Mouse (Mus musculus) R1 (cell line): ENCODE measurements around the gene Myo10.

Source experiments
- DNase-seq: peaks from one replicate; pipeline ENCODE4 v3.0.0-alpha.2; 2018; ENCODE audit warnings: low read depth, low spot score

Gene Myo10

DNA sequence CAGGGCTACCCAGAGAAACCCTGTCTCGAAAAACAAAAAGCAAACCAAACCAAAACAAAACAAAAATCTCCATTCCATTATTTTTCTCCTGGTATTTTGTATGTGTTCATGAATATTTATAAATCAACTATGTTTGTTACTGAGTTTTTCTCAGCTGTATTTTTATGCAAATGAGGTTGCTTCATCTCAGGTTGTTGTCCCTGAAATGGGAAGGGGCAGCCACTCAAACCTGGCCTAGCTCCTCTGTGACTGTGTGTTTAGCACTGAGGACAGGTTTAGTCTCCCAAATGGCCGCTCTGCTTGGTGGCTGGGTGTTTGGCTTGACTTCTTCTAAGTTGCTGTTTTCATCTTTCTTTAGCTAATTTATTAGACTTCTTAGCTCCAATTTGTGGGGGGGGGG lies 138.7 kb downstream of the Myo10 start:
- no peak for DNase-seq

DNA sequence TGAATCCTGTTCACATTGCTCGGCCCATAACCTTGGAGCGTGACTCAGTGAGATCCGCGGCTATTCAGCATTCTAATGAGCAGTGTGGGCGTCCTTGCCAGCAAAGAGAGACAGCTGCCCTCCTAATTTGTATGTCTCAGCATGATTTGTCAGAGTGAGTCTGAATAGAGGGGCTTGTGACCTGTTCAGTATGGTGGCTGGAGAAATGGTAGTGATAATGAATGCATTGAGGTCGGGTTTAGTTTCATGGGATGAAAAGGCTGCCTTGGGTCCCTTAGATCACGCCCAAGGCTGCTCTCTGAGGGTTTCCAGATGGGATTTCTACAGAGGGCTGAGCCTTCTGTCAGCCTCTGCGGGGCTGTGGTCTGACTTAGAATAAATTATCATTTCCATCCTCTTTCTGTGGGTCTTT lies 139.5 kb downstream of the Myo10 start:
- no peak for DNase-seq

DNA sequence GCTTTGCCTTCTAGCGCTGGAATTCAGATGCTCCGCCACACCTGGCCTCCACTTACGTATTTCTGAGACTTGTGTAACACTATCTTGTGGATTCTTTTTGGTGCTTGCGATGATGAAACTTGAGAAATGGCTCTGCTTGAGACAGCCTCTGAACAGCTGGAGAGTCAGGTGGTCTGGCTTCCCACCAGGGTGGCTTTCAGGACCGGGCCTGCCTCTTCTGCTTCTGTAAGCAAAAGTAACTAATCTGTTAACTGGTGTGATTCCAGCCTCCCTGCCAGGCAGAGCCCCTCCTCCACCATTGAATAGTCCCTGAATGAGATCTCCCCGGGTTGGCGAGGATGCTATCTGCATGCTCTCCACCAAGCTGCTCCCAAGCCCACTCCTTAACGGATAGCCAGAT lies 140.0 kb downstream of the Myo10 start:
- peak; percentile 99 for DNase-seq

DNA sequence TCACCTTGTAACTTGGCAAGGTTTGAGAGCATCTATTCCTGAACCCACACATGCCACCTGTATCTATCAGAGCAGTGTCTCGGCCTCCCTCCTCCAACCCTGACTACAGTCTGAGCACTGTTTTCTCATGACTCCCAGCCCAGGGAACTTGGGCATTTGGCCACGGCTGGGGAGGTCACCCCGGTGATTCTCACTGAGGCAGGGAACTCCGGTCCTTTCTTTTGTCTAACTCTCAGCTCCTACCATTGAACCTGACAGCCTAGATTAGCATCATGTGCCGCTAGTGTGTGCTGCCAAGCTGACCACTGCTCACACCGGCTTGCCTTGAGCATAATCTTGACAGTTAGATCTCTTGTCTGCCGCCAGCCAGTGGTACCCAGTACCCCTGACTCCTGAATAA lies 140.8 kb downstream of the Myo10 start:
- no peak for DNase-seq

DNA sequence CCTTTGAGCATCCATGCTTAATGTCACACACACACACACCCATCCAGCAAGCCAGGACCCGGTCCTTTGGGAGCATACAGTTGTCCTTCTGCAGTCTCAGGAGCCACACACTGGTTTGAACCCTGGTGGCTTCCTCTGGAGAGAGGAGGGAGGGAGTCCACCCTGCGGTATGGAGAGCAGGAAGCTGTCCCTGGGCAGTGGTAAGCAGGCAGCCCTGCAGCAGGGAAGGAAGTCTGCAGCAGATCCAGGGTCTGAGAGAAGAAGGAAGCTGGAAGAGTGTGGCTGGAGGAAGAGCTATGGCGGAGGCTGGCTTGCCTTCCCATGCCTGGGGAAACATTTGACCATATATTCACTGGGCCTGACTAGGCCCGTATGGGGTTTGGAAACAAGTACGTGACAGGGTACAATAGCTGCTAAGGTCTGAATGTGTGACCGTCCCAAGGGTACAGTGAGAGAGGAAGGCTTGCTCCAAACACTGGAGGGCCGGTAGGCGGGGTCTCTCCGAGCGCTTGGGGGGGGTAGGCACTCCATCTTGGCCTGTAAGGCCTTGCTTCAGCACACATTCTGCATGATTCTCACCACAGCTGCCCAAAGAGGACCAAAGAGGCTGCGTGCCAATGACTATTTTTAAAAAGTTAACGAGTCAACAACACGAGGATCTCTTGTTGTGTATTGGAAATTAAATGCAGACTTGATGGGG lies 142.5 kb downstream of the Myo10 start:
- peak; percentile 66 for DNase-seq

DNA sequence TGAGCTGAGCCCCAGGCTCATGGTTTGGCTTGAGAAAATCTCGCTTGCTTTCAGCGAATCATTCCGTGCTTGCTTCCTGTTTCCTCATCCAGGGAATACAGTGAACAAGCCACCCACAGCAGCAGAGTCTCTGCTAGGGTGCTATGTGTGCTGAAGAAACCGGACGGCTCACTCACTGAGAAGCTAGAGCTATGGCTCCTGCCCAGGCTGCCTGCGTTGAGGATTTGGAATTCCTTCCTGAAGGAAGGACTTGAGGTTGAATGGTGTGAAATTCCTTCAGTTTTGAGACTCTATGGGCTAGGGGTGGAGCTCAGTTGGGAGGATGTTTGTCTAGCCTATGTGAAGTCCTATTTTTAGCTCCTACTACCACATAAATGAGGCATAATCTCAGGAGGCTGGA lies 145.5 kb downstream of the Myo10 start:
- DNase-seq: peak; percentile 95

DNA sequence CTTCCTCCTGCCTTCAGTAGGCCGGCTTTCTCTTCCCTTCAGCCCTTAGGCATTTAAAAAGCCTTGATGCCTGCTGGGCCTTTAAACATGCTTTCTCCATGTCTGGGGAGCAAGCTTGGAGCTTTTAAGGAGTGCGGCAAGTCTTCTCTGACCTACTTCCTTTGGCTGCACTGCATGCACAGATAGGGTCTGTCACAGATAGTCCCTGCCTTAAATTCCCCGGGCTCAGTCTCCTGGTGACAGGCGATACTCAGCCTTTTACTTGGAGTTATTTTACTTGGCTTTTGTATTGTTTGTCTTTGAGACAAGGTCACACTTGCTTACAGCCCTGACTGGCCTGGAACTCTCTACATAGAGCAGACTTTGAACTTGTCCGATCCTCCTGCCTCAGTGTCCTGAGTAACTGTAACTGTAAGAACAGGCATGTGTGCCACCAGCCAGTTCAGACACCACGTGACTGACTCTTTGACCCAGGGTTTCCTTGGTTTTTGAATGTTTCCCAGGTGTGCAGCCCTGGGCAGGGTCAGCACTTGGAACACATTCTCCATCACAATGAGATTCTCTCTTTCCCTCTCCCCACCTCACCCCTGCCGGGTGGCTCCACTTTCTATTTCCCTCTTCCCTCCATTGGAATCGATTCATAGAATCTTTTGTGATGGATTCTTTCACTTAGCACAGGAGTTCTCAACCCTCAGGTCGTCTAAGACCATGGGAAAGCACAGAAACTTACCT lies 147.4 kb downstream of the Myo10 start:
- DNase-seq: peak; percentile 99

DNA sequence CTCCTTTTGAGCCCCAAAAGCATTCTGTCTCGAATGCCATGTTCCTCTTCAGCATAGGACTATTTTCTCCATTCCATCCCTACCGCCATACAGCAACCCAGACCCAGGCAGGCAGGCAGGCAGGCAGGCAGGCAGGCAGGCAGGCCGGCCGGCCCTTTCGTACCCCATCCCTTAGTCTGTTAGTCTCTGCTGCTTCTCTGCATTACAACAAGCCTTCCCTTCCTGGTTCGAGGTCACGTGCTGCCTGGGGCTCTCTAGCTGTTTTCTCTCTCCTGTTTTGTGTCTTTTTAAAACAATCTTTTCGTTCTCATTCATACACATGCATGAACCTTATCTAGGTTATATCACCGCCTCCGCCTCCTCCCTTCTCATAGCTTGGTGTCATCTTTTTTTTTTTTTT lies 149.5 kb downstream of the Myo10 start:
- DNase-seq: peak; percentile 53

DNA sequence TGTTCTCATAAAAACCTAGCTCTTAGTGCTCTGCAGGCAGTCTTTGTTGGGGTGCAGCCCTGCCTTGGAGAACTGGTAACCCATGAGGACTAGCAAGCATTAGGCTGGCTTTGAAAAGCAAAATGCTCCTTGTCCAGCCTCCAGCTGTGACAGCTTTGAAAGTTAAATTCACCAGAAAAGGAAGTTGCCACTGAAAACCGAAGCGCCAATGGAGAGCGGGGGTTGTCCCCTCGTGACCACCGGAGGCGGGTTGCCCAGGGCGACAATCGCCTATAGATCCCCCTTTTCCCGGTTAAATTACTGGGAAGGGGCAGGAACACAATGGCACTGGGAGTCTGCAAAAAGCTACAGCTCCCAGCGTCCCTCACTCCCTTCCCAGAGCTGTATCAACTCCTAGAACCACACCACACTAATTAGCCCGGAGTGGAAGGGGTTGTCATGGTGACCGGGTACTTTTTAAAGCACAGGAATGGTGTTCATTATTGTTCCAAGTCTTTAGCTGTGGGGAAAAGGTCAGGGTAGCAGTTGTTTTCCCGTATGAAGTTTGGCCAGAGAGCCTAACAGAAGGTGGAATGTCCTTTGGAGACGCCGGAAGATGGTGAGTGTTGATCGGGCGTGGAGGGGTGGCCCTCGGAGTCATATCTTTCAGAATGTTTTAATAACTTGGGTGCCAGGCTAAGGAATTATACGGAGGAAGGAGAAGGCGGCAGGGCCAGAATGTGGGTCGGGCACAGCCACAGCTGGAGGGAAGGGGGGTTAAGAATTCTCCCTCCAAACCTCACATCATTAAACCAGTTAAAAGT lies 151.6 kb downstream of the Myo10 start:
- DNase-seq: peak; percentile 99

DNA sequence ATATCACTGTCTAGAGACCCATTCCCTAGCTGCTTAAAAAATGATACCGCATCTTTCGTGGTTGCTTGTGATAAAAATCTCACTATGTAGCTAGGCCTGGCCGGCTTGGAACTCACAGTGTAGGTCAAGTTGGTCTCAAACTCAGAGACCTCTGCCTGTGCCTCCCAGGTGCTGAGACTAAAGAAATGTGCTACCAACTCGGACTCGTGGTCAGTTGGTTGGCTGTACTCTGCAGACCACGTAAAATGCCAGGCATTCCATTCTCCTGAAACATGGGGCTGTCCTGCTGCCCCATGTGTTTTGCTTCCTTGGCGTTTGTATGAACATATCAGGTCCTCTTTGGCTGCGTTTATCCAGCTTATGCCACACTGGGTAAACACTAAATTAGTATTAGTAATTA lies 156.6 kb downstream of the Myo10 start:
- no peak for DNase-seq

DNA sequence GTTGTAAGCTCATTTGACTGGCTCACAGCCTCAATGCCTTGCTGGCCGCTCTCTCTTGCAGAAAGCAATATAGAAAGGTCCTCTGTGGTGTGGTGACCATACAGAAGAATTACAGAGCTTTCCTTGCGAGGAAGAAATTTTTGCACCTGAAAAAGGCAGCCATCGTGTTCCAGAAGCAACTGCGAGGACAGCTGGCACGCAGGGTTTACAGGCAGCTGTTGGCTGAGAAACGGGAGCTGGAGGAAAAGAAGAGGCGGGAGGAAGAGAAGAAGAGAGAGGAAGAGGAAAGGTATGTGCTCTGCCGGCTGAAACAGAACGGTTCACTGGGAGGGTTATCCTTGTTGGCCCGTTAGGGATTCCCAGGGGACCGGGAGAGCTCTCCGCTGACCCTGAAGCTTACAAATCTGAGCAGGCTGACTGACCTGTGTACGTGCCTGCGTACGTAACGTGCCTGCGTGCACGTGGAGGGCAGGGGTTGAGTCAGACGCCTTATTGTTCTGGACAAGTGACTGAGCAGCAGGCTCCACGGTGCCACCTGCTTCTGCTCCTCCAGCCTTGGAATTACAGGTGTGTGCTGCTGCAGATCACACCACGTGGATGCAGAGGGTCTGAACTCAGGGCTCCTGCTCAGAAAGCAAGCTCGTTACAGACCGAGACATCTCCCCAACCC lies 157.3 kb downstream of the Myo10 start:
- DNase-seq: no peak

DNA sequence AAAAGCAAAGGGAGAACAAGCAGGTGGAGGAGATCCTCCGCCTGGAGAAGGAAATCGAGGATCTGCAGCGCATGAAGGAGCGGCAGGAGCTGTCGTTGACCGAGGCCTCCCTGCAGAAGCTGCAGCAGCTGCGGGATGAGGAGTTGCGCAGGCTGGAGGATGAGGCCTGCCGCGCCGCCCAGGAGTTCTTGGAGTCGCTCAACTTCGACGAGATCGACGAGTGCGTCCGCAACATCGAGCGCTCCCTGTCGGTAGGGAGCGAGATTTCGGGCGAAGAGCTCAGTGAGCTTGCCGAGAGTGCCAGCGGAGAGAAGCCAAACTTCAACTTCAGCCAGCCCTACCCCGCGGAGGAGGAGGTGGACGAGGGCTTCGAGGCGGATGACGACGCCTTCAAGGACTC lies 158.7 kb downstream of the Myo10 start:
- DNase-seq: peak; percentile 87

DNA sequence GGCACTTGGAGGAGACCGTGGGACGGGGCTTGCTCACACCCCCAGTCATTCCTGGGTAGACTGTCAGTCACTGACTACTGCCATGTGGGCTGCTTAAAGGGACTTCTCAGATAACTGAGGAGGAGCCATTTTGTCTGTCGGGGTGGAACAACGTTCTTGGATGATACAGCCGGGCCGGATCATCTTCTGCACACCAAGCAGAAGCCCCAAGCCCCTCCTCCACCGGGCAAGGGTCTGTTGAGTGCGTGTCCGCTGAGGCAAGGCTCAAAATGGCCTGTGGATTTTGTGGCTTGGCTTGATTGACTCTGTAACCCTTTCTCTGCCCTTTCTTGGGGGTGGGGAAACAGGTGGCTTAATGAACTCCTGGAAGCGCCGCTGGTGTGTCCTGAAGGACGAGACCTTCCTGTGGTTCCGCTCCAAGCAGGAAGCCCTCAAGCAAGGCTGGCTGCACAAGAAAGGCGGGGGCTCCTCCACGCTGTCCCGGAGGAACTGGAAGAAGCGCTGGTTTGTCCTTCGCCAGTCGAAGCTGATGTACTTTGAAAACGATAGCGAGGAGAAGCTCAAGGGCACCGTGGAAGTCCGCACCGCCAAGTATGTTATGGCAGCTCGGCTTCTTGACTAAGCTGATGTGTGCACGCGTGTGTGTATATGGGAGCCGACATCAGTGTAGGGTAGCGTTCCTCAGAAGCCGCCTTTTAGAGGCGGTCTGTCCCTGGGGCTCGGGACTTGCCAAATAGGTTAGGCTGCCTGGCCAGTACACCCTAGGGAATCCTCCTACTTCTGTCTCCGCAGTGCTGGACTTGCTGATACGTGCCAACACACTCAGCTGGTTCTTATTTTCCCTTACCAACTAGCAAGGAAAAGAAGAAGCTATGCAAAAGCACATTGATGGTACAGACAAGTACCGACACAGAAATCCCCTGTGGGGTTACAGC lies 163.4 kb downstream of the Myo10 start:
- DNase-seq: peak; percentile 63

DNA sequence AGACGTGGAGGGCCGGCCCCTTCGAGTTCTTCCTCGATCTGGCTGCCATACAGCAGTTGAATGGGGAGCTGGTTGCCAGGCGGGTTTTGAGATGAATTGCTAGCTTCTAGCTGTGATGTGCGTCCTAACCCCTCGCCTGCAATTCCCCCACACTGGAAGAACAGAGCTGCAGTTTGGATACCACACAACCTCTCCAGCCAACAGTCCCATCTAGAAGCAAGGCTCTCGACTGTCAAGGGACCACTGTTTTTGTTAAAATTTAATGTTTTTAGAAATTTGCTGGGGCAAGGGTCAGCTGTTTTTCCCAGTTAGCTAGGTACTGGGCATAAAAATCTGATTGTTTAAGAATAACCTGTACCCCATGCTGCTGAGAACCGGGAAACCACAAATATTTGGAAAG lies 165.1 kb downstream of the Myo10 start:
- DNase-seq: no peak

DNA sequence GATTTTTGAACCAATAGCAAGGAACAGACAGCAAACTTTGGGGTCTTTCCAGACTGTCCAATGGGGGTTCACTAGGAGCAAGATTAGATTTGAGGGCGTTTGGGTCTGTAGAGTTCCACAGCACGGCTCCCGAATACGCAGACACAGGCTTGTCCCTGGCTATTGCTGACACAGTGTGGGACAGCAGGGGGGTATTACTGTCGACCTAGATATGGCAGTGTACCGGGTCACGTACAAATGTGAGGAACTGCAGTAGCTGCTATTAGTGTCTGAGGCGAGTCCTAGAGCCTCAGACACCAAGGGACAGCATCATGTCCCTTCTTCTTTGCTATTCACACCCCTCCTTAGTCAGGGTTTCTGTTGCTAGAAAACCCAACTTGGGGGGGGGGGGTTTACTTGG lies 165.6 kb downstream of the Myo10 start:
- DNase-seq: no peak

DNA sequence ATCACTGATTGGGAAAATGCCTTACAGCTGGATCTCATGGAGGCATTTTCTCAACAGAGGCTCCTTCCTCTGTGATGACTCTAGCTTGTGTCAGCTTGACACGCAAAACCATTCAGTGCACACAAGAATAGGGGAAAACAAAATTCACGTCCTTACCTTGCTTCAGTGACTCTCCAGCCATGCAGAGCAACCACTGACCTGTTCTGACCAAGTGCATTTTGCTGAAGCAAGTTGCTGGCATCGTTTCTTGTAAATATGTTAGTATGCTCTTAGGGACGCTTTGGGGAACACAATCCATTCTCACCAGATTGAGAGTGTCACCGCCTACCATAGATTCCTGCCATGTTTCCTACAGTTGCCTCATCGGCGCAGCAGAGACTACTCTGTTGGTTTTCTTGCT lies 166.2 kb downstream of the Myo10 start:
- DNase-seq: no peak

DNA sequence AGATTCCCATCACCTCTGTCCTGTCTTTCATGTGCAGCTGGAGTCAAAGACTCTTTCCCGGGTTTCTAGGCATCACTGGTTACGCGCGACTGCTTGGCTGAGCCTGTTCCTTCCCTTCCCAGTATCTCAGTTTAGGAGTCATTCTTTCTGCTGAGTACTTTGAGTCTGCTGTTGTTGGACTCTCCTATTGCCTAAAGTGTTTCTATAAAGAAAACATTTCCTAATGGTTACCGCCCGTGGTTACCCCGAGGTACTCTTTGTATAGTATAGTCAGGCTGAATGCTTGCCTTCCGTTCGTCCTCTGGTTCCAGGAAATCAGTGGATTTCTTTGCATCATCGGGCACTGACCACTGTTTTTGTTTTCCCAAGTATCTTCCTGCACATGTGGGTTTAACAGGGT lies 166.9 kb downstream of the Myo10 start:
- peak; percentile 68 for DNase-seq

DNA sequence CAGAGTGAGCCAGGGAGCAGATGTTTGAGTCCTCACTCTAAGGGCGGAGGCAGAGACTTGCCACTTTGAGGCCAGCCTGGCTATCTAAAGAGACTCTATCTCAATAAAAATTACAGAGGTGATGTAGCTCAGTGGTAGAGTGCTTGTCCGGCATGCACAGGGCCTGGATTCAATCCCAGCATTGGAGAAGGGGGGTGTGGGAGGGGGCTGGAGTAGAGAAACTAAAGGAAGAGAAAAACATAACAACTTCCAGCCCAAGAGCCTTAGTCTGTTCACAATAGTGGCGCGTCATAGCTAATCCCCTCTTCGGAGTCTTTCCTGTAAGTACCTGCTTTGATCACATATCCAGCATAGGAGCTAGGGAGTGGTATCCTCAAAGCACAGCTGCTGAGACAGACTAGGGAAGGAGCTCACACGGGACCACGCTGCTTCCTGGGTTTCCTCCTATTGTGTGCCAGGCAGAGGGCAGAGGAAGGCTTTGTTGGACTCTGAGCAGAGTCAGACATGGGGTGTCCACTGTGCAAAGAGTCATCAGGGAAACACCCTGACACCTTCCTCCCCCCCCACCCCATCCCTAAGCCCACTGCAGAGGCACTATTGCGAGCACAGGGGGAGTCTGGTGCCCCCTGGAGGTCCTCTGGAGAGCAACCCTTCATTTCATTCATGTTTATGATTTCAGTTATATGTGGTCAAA lies 169.5 kb downstream of the Myo10 start:
- peak; percentile 75 for DNase-seq

DNA sequence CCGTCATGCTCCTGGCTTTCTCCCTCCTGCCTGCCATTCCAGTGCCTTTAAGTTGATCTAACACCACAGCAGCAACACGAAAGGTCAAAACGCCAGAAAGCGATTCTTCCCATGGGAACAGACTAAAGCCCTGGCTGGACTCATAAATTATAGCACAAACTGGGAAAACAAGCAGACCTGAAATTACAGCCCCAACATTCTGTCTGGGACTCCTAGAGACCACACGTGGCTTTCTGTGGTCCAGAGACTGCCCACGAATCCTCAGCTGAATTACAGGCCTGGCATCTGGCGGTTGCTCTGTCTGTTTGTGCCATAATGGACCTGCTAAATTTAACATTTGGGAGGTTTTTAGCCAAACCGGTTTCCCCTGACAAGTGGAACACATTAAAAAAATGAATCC lies 171.8 kb downstream of the Myo10 start:
- DNase-seq: no peak

DNA sequence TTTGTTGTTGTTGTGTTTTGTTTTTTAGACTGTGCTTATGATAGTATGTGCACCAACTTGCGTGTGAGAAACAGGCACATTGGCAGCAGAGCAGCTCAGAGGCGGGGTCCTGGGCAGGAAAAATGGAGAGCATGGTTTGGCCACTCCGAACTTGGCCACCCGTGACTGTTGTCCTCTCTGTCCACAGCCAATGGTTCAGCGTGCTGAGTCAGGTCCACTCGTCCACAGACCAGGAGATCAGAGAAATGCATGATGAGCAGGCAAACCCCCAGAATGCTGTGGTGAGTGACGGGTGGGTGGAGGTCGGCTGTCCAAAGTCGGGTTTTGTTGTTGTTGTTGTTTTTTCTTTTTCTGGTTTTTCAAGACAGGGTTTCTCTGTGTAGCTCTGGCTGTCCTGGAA lies 173.2 kb downstream of the Myo10 start:
- no peak for DNase-seq
